Mouse (Mus musculus) retina, embryonic 14.5 days (tissue): ENCODE data around the gene Rapgef5.

Source experiments
- DNase-seq: peaks from one replicate; pipeline ENCODE4 v3.0.0-alpha.2; 2015; ENCODE audit warnings: low spot score

Gene Rapgef5

DNA sequence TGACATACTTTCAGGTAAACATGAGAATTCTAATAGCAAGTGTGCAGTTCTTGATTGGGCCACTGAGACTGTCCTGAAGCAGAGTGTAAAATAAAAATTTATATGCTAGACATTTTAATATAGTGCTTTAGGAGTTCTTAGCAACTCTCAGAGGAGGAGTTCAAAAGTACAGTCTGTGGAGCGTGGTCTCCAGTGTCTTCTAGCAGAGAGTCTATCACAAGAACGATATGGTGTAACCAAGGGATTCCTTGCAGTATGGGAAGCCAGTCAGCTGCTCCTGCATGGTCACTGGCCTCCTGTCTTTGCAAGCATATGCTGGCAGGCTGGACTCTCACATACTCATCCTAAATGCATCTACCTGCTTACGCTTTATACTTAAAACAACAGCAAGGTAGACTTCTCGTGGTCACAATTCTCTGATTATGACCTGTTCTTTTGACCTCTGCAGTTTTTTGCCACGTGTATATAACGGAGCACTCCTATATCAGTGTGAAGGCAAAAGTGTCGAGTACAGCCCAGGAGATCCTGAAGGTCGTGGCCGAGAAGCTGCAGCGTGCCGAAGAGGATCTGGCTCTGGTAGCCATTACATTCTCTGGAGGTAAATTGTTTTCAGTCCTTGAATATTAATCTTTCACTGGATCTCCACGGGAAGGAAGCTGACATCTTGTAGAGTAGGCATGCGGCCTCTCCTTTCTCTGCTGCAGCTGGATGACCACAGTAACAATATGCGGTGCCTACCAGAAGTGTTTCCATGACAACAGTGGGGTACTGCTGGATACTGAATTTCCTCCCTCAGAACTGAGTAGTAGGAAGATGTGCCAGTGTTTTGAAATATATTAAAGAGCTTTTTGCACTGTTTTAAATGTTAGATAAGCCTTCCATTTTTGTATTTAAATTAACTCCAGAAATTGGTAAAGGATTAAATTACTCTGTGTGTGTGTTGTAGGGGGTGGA is 204.8 kb downstream of the Rapgef5 start:
- DNase-seq, result no peak

DNA sequence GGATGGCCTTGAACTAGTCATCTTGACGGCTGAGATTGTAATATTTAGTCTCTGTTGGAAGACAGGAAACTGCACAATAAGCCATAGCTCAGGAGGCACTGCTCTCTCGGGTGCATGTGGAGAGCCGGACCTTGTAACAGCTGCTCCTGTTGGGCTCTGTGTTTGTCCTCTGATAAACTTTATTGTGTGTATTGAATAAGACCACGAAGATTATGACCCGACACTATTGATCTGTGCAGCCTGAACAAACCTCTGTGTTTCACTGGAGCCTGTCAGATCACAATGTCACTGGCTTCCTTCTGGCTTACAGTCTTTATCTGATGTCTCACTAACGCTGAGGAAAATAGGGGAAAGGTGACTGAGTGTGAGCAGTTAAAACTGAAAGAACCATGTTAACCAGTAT is 205.5 kb downstream of the Rapgef5 start:
- DNase-seq, result no peak

- no peak for DNase-seq
Measured at GRCm38 (mm10) chr12:117725011-117725410, 208.7 kb downstream of the Rapgef5 start.

GRCm38 (mm10) chr12:117727481-117728177 is 211.3 kb downstream of the Rapgef5 start:
- no peak for DNase-seq

- DNase-seq, result peak; percentile 13
Measured at GRCm38 (mm10) chr12:117728178-117728611, 211.9 kb downstream of the Rapgef5 start.

DNA sequence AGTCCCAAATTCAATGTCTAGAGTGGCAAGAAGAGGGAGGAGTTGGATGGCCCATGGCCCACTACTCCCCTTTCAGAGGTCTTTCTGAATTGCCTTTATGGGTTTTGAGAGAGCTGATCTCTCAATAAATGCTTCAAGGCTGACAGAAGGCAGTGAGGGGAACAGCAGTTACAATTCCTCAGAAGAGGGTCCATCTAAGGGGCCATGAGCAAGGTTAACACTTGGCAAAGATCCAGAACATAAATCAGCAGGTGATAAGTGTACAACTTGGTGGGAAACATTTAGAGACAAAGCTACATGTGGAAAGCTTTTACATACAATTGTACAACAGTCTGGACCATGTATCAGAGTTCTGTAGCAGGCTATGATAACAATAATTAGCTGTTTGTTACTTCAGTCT is 217.3 kb downstream of the Rapgef5 start:
- no peak for DNase-seq

GRCm38 (mm10) chr12:117736130-117736529 is 219.9 kb downstream of the Rapgef5 start:
- DNase-seq, result no peak

DNA sequence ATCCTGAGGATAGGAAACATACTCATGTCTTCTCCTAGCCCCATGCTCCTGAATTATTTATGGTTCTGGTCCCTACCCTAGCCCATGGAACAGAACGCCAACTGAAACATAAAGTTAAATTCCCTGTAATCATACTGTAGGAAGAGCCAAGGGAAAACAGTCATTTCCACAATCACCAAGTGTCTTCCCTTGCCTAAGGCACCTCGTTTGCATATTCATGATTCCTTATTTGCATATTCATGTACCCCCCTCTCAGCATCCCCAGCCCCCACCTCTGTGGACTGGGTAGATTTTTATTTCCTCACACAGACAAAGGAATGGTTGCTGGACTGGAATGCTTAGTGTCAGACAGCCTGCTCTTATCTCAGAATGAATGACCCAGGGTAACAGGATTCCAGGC is 220.6 kb downstream of the Rapgef5 start:
- no peak for DNase-seq

- no peak for DNase-seq
Measured at GRCm38 (mm10) chr12:117737332-117738031, 221.2 kb downstream of the Rapgef5 start.

DNA sequence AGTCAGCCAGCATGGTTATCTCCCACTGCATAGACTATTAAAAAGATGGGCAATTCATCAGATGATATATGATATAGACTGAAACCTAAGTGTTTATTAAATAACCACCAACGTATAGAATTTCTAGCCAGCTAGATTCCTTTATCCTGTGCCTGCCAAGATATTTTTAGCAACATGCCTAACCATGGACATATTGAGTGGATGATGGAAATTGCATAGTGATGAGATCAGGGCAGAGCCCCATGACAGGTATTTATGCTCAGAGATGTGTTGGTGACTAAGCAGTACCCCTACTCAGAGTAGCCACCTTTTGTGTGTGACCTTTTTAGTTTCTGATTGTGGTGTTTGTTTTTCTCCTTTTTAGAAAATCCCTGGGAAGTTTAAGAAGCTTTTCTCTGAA is 226.2 kb downstream of the Rapgef5 start:
- no peak for DNase-seq

- peak; percentile 49 for DNase-seq
Measured at GRCm38 (mm10) chr12:117744580-117745483, 228.6 kb downstream of the Rapgef5 start.

- no peak for DNase-seq
Measured at GRCm38 (mm10) chr12:117746611-117747010, 230.3 kb downstream of the Rapgef5 start.

DNA sequence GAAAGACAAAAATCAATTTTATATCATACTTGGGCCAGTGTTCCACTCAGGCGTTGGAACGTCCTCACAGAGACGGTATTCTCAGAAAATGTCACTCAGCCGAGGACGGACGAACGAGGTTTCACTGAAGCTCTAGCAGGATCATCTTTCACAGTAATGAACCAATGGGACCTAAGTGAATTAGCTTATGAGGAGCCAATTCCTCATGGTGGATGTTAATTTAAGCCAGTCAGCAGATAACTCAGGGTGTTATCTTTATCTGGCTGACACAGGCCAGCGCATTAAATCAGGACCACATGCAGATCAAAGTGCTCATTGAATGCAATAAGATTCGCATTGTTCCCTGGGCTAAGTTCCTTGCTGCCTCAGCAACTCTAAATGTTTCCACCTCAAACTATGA is 234.8 kb downstream of the Rapgef5 start:
- peak; percentile 35 for DNase-seq

DNA sequence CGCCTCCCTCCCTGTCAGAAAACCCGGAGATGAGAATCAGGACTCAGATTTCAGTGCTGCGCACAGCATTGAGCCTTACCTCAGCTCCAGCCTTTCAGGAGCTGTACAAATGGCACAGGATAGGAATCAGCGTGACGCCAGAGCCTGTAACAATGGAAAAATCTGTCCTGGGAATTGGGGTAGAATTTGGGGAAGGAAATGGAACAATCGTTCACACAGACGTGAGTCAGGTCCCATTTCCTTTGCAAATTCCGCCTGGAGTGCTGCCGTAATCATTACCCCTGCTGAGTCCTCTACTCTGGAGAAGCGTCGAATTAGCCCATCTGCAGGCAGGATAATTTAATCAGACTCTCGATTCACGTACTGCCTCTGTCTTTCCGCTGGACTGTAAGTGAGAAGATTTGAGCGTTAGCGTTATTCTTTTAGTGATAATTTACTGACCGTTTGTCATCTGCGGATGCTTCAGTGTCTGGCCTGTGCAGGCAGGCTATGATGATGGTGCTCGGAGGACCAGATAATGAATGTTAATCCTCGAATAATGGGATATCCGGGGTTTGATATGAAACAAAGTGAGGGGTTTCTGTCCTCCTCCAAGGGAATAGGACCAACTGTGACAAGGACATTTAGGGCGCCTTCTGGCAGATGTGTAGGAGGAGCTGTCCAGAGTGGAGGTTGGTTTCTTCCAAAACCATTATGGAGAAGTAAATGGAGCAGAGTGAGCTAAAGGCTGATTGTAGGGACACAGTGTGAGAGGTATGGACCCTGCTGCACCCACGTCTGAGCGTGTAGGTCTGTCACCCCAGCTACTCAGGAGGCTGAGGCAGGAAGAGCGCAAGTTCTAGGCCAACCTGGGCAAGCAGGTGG is 235.5 kb downstream of the Rapgef5 start:
- DNase-seq, result peak; percentile 61

GRCm38 (mm10) chr12:117756010-117756409 is 239.7 kb downstream of the Rapgef5 start:
- DNase-seq, result no peak

DNA sequence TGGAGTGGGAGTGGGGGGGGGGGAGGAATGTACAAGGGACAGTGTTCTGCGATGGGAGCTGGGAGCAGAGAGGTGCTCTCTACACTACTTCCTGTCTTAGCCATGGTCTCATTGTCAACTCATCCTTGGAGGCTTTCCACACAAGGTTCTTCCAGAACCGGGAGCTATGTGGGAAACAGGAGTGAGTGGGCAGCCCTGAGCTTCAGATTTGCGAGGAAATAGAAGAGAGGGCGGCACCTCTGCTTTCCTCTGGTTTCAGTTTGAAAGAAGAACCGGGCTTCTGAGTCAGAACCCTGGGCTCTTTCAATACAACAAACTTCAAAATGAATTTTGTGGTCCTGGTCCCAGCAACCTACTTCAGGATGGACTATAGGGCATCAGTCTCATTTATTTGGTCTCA is 244.1 kb downstream of the Rapgef5 start:
- no peak for DNase-seq

- no peak for DNase-seq
Measured at GRCm38 (mm10) chr12:117760846-117761245, 244.6 kb downstream of the Rapgef5 start.

DNA sequence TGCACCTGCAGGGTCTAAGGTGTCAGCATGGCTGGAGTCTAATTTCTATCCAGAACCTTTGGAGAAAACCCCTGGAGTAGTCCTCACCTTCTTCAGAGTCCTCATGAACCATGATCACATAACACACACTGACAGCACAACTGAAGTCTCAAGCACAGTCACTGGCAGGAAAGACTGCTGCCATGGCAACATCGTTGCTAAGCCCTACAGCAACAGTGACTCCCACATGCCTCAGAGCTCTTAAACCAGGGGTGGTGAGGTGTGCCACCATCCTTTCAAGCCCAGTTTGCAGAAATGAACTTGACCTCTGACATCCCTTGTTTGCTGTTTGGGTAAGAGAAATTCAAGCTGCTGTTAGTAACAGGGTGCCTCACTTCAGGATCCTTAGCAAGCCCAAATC is 245.4 kb downstream of the Rapgef5 start:
- DNase-seq, result peak; percentile 24

DNA sequence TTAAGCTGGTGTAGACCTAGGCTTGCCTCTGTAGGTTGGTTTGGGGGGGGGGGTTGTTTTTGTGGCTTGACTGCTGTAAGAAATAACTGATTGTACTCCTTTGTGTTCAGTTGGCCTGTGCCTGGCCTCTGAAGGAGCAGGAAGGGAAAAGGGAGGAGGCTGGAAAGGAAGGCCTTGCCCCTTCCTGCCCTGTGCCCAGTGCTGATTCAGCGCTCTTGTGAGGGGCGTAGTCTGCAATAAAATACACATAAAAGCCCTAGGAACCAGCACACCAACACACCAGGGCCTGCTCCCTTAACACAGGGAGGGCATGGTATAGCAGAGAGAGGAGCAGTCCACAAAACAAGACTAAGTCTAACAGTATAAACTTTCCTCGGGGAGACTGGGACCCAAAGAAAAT is 247.0 kb downstream of the Rapgef5 start:
- DNase-seq, result no peak

DNA sequence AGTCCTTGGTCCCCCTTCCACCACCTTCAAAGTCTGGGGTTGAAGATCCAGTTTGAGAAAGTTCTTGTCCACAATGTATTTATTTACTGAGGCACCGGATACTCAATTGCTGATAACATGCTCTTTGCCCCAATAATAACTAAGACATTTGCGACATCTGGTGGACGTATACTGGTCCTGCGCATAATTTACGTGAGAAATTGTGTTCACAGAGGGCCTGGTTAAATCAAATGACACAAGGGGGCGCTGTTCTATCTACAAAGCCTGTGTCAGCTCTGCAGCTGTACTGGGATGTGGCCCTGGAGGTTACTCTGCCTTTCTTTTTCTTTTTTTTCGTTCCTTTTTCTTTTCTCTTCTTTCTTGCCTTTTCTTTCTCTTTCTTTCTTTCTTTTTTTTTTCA is 248.6 kb downstream of the Rapgef5 start:
- peak; percentile 98 for DNase-seq
